Mouse (Mus musculus) forebrain, embryonic 15.5 days (tissue): ENCODE data around the gene 1500009L16Rik. TPM values are rescaled to one million over a fixed set of nuclear protein-coding genes. Genes with fewer than 3 reads are reported as not detected.

ENCODE experiments used
- ATAC-seq: fragments of 200-750 bp; cut with Nextera tagmentation; replicated peaks from 2 replicates; pipeline ENCODE4 v1.8.0; 2017; ENCODE audit warnings: mild to moderate bottlenecking, moderate TSS enrichment, moderate library complexity
- H3K27ac ChIP-seq: fragments of 300-500 bp; sonication (generic); replicated peaks from 2 replicates; pipeline ENCODE4 v1.5.1; 2015; ENCODE audit warnings: mild to moderate bottlenecking, inconsistent platforms
- H3K27me3 ChIP-seq: fragments of 300-500 bp; sonication (generic); 2 replicates; pipeline ENCODE4 v1.6.1; 2015; ENCODE audit warnings: inconsistent platforms
- H3K36me3 ChIP-seq: fragments of 300-500 bp; sonication (generic); 2 replicates; pipeline ENCODE4 v1.6.1; 2015; ENCODE audit warnings: mild to moderate bottlenecking, inconsistent platforms
- H3K4me1 ChIP-seq: fragments of 300-500 bp; sonication (generic); 2 replicates; pipeline ENCODE4 v1.6.1; 2015; ENCODE audit warnings: inconsistent platforms
- H3K4me2 ChIP-seq: fragments of 300-500 bp; sonication (generic); replicated peaks from 2 replicates; pipeline ENCODE4 v1.6.1; 2015; ENCODE audit warnings: mild to moderate bottlenecking, inconsistent platforms
- H3K4me3 ChIP-seq: fragments of 300-500 bp; sonication (generic); 2 replicates; pipeline ENCODE4 v1.5.1; 2015; ENCODE audit warnings: mild to moderate bottlenecking, inconsistent platforms
- H3K9ac ChIP-seq: fragments of 300-500 bp; sonication (generic); replicated peaks from 2 replicates; pipeline ENCODE4 v1.6.1; 2015; ENCODE audit warnings: mild to moderate bottlenecking, inconsistent platforms
- H3K9me3 ChIP-seq: fragments of 300-500 bp; sonication (generic); 2 replicates; pipeline ENCODE4 v1.6.1; 2016; ENCODE audit warnings: inconsistent platforms
- WGBS: fragments of 180-500 bp; shearing (Covaris S2); methylation state at CpG from one replicate; pipeline ENCODE4 v1.1.7; 2015; ENCODE audit warnings: mixed read lengths; 5-methylcytosine and 5-hydroxymethylcytosine counted together
- polyA plus RNA-seq: library from polyadenylated mRNA; unstranded; fragments of >200 nt; fragmentation: Nextera tagmentation; extraction: Ambion mirVana; gene quantifications from 2 replicates; pipeline ENCODE4 v1.2.1, GENCODE M21; 2015

1500009L16Rik gene
- polyA plus RNA-seq, 1 experiment from 2014 or later: 50.2 TPM

DNA sequence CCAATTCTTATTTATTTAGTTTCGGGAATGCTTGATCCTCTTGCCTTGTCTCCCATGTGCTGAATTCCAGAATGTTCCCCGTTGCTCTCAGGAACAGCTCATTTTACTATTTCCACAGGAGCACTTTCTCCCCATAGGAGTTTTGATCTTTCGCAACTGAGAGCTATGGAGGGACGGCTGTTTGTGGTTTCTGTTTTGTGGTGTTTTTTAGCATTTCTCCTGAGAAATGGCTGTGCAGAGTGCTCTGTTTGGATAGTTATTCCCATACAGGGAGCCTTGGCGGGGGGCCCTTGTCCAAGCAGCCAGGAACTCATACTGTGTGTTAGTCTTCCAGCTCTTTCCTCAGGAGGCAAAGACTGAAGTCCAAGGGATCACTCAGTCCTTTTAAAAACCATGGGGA, 5.2 kb downstream of the 1500009L16Rik start:
- H3K27me3 ChIP-seq: no peaks in the 10 kb centered on the region
- H3K9me3 ChIP-seq: no peaks in the 10 kb centered on the region
- no peak overlapping the region for H3K27ac ChIP-seq
- H3K4me2 ChIP-seq: no peak overlapping the region
- no peak overlapping the region for H3K9ac ChIP-seq
- H3K4me3 ChIP-seq: no peak overlapping the region
- 90% methylated on average over 5 of the region's 5 CpGs for WGBS
- H3K4me1 ChIP-seq: peaks cover 13% of the 10 kb centered on the region
- H3K36me3 ChIP-seq: no peaks in the 10 kb centered on the region
- no peak for ATAC-seq

DNA sequence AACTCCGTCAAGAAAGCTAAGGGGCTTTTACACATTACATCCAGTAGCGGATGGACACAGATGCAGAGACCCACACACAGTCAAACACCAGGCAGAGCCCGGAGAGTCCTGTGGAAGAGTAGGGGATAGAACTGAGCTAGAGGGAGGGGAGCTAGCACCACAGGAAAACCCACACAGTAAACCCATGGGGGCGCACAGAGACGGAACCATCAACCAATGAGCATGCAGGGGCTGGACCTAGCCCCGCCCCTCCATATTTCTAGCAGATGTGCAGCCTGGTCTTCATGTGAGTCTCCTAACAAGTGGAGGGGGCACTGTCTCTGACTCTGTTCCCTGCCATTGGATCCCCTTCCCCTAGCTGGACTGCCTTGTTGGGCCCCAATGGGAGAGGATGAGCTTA, 5.9 kb downstream of the 1500009L16Rik start:
- no peaks in the 10 kb centered on the region for H3K27me3 ChIP-seq
- peaks cover 8% of the 10 kb centered on the region for H3K4me1 ChIP-seq
- no peak overlapping the region for H3K4me2 ChIP-seq
- ATAC-seq: 0 out of 2 replicates have a peak, but pooled peaks have one; percentile 32
- H3K36me3 ChIP-seq: no peaks in the 10 kb centered on the region
- WGBS: 79% methylated on average over 6 of the region's 6 CpGs
- H3K27ac ChIP-seq: no peak overlapping the region
- no peak overlapping the region for H3K9ac ChIP-seq
- H3K4me3 ChIP-seq: no peak overlapping the region
- H3K9me3 ChIP-seq: no peaks in the 10 kb centered on the region

DNA sequence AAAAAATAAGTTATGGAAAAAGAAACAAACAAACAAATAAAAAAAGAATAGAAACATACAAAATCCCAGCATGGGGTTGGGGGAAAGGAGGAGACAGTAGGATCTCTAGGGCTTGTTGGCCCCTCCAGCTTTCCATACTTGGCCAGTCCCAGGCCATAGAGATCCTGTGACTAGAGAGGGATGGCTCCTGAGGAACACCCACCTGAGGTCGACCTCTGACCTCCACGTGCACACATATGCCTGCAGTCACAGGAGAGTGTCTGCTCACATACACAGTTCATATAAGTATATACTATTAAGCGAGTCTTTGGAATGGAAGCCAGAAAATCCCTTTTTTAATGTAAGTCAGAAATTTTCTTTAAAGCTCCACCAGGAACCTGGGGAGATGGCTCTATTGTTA, 6.4 kb downstream of the 1500009L16Rik start:
- no peaks in the 10 kb centered on the region for H3K9me3 ChIP-seq
- WGBS: 80% methylated on average over 3 of the region's 3 CpGs
- no peak for ATAC-seq
- no peaks in the 10 kb centered on the region for H3K36me3 ChIP-seq
- H3K4me1 ChIP-seq: 0 out of 2 replicates have a peak, but pooled peaks cover 4% of the 10 kb centered on the region
- H3K9ac ChIP-seq: no peak overlapping the region
- no peak overlapping the region for H3K4me2 ChIP-seq
- H3K27me3 ChIP-seq: no peaks in the 10 kb centered on the region
- no peak overlapping the region for H3K4me3 ChIP-seq
- H3K27ac ChIP-seq: no peak overlapping the region

DNA sequence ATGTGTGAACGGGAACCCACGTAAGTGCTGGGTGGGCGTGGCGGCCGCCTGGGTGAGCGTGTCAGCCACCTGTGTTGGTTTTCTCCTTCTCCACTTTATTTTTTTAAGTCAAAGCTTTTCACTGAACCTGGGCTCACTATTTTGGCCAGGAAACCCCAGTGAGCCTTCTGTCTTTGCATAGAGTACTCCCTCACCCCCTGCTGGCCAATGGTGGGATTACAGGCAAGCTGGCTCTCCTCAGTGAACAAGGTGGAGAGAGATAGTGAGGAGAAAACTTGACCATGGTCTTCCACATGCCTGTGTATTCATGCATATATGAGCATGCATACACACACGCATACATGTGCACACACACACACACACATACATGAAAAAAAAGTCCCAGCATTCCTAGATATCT, 6.8 kb downstream of the 1500009L16Rik start:
- Histone ChIP-seq H3K9me3 (no peaks in the 10 kb centered on the region), H3K27ac (no peak overlapping the region), H3K27me3 (no peaks in the 10 kb centered on the region), H3K36me3 (no peaks in the 10 kb centered on the region), H3K4me1 (0 out of 2 replicates have a peak, but pooled peaks cover 4% of the 10 kb centered on the region), H3K9ac (no peak overlapping the region), H3K4me2 (no peak overlapping the region), H3K4me3 (no peak overlapping the region)
- WGBS: 33% methylated on average over 7 of the region's 7 CpGs
- ATAC-seq: peak; percentile 60; the same call in 1 of the 2 replicates

DNA sequence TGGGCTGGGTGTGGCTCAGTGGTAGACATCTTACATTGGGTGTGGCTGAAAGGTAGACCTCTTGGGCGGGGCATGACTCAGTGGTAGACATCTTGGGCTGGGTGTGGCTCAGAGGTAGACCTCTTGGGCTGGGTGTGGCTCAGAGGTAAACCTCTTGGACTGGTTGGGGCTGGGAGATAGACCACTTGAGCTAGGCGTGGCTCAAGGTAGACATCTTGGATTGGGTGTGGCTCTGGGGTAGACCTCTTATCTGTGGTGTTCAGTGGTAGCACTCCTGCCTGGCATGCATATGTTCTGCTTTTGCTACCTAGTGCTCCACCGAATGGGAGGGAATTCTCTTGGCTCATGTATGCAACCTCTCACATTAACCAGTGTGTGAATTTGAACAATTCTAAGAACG, 11.1 kb downstream of the 1500009L16Rik start:
- ATAC-seq: no peak
- no peak overlapping the region for H3K27ac ChIP-seq
- H3K27me3 ChIP-seq: no peaks in the 10 kb centered on the region
- 87% methylated on average over 4 of the region's 4 CpGs for WGBS
- H3K4me2 ChIP-seq: no peak overlapping the region
- H3K4me3 ChIP-seq: no peak overlapping the region
- H3K9ac ChIP-seq: no peak overlapping the region
- no peaks in the 10 kb centered on the region for H3K36me3 ChIP-seq
- H3K9me3 ChIP-seq: no peaks in the 10 kb centered on the region
- H3K4me1 ChIP-seq: 0 out of 2 replicates have a peak, but pooled peaks cover 4% of the 10 kb centered on the region

DNA sequence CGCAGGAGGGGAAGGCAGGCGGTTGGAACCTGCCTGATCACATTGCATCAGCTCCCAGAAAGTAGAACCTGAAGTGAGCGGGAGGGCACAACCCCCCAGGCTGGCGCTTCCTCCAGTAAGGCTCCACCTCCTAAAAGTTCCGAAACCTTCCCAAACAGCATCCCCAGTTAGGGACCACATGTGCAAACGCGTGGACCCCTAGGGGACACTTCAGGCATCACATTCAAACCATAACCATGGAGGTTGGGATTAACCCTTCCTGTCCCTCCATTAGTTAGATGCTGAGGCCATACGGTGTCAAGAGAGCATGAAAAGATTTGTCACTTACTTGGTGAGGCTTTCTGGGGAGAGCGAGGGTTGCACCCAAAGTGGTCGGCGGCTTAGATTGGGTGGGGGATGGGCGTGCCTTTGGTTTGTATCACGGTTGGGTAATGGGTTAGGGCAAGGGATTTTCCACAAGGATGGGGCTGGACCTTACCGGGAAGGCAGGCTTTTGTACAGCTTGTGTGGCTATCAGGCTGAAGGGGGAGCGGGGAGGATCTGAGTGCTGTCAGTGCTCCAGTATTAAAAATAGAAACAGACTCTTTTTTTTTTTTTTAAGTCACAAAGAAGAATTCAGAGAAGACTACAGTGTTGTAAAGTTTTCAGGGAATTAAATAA, 16.5 kb downstream of the 1500009L16Rik start:
- H3K4me3 ChIP-seq: no peak overlapping the region
- ATAC-seq: no peak

DNA sequence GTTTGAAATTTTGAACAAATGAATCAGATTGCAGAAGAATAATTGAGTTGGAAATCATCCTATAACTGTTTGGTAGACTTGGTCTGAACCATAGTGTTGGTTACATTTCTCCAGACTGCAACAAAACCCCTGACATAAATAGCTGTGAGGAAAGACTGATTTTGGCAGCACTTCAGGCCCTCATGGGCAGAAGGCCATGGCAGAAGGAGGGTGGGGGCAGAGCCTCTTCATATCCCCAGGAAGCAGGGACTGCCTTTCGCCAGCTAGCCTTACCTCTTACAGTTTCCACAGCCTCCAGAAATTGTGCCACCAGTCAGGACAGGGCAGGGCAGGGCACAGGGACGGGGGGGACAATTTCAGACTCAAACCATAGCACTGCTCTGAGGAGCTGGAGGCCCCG, 22.0 kb downstream of the 1500009L16Rik start:
- no peaks in the 10 kb centered on the region for H3K9me3 ChIP-seq
- H3K4me2 ChIP-seq: no peak overlapping the region
- no peaks in the 10 kb centered on the region for H3K36me3 ChIP-seq
- H3K27ac ChIP-seq: no peak overlapping the region
- no peaks in the 10 kb centered on the region for H3K27me3 ChIP-seq
- no peak overlapping the region for H3K9ac ChIP-seq
- H3K4me3 ChIP-seq: no peak overlapping the region
- no peak for ATAC-seq
- no peaks in the 10 kb centered on the region for H3K4me1 ChIP-seq
- WGBS: 84% methylated on average over 3 of the region's 3 CpGs

More for the DNA sequence above, 16.5 kb downstream of the 1500009L16Rik start:
- H3K27me3 ChIP-seq: no peaks in the 10 kb centered on the region
- 85% methylated on average over 15 of the region's 15 CpGs for WGBS
- H3K27ac ChIP-seq: no peak overlapping the region
- no peak overlapping the region for H3K4me2 ChIP-seq
- H3K9me3 ChIP-seq: no peaks in the 10 kb centered on the region
- no peaks in the 10 kb centered on the region for H3K4me1 ChIP-seq
- no peaks in the 10 kb centered on the region for H3K36me3 ChIP-seq
- H3K9ac ChIP-seq: no peak overlapping the region

DNA sequence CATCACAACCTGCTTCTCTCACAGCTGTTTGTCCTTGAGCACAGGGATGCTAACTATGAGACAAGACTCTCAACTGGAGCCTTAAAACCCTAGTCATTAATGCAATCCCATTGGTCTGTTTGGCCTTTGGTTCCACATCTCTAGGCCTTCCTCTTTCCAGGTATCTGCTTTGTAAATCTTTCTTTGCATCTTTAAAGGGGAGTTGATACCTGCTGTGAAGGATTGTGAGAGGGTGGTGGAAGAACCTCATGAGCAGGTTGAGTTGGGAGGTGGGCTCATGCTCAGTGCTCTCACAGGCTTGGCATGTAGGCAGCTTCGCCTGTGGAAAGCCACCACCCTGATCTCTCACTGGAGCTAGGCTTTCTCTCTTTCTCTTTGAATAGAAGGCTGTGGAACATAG, 30.4 kb downstream of the 1500009L16Rik start:
- no peak overlapping the region for H3K4me3 ChIP-seq
- no peak overlapping the region for H3K4me2 ChIP-seq
- no peaks in the 10 kb centered on the region for H3K27me3 ChIP-seq
- no peaks in the 10 kb centered on the region for H3K36me3 ChIP-seq
- WGBS: 81% methylated on average over 1 of the region's 1 CpGs
- H3K27ac ChIP-seq: no peak overlapping the region
- no peaks in the 10 kb centered on the region for H3K4me1 ChIP-seq
- no peak overlapping the region for H3K9ac ChIP-seq
- H3K9me3 ChIP-seq: no peaks in the 10 kb centered on the region
- ATAC-seq: no peak

DNA sequence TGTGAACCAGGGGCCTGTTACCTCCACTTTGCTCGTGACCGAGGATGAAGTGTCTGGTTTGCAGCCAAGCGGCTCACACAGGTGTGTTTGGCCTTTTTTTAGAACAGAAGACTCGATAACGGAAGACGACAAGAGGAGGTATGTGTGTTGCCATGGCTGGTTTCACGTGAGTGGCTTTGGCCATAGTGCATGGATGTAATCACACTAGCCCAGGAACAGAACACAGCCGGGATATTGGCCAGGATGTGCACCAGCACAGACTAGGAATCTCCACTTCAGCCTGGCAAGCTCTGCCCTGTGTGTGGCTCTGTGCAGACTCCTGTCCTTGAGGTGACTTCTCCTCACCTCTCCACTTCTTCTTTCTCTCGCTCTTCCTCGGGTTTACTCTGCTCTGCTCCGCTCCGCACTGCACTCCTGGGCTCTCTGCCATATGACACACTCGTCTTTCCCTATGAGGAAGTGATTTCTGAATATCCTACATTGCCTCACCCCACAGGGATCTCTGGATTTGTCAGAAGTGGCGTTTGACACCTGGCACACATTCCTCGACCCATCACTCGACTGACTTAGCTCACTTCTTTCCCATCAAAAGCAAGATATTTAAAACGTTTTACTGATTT, 34.8 kb downstream of the 1500009L16Rik start:
- Histone ChIP-seq H3K36me3 (no peaks in the 10 kb centered on the region), H3K27ac (no peak overlapping the region), H3K27me3 (no peaks in the 10 kb centered on the region), H3K4me2 (no peak overlapping the region), H3K9me3 (no peaks in the 10 kb centered on the region), H3K4me1 (peaks cover 6% of the 10 kb centered on the region; the same call in 1 of the 2 replicates), H3K9ac (no peak overlapping the region), H3K4me3 (no peak overlapping the region)
- WGBS: 83% methylated on average over 17 of the region's 17 CpGs
- no peak for ATAC-seq

DNA sequence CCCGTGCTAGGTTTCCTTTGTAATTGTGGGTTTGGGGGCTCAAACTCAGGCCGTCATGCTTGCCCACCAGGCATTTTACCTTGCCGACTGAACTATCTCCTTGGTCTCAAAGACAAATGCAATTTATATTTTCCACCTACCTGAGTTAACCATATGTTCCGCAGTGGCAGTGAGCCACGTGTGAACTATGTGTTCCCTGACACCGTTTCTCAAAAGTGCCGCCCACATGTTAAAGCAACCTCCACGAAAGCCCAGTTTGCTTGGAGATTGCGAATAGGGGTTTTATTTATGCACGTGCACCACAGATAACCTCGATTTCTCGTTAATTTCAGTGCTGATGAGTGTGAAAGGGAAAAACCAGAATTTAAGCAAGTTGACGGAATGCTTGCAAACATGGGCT, 36.1 kb downstream of the 1500009L16Rik start:
- no peak for ATAC-seq
- Histone ChIP-seq H3K9me3 (no peaks in the 10 kb centered on the region), H3K9ac (no peak overlapping the region), H3K4me3 (no peak overlapping the region), H3K27me3 (no peaks in the 10 kb centered on the region), H3K36me3 (no peaks in the 10 kb centered on the region), H3K4me1 (peaks cover 6% of the 10 kb centered on the region; the same call in 1 of the 2 replicates), H3K27ac (no peak overlapping the region), H3K4me2 (no peak overlapping the region)
- 65% methylated on average over 13 of the region's 13 CpGs for WGBS

DNA sequence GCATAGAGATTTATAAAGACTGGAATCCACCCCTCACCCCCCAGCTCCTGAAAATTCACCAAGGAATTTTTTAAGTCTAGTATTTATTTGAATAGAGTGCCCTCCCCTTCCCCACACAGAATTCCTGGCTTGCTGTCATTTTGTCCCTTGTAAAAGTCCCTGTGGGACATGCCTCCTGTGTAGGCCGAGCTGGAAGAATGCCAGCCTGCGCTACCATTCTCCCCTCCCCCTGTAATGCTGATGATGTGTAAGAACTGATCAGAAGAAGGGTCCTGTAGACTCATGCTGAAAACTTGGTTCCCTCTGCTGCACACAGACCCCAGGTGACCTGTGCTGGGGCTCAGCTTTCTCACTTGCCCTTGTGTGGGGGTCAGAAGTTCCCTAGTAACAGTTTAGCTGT, 37.9 kb downstream of the 1500009L16Rik start:
- Histone ChIP-seq H3K4me2 (no peak overlapping the region), H3K27ac (no peak overlapping the region), H3K4me3 (no peak overlapping the region), H3K4me1 (peaks cover 6% of the 10 kb centered on the region; the same call in 1 of the 2 replicates), H3K9ac (no peak overlapping the region), H3K9me3 (no peaks in the 10 kb centered on the region), H3K36me3 (no peaks in the 10 kb centered on the region), H3K27me3 (no peaks in the 10 kb centered on the region)
- ATAC-seq: no peak
- WGBS: 58% methylated on average over 2 of the region's 2 CpGs

DNA sequence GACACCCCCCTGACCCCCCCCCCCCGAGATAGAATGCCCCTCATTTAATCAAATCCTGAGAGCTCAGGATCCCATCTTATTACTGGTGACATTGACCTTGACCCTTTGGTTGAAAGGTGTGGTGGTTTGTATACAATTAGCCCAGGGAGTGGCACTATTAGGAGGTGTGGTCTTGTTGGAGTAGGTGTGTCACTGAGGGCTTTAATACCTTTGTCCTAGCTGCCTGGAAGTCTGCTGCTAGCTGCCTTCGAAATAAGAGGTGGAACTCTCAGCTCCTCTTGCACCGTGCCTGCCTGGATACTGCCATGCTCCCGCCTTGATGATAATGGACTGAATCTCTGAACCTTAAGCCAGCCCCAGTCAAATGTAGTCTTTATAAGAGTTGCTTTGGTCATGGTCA, 41.2 kb downstream of the 1500009L16Rik start:
- Histone ChIP-seq H3K4me2 (no peak overlapping the region), H3K27ac (no peak overlapping the region), H3K9me3 (no peaks in the 10 kb centered on the region), H3K27me3 (no peaks in the 10 kb centered on the region), H3K4me1 (peaks cover 6% of the 10 kb centered on the region; the same call in 1 of the 2 replicates), H3K36me3 (no peaks in the 10 kb centered on the region), H3K4me3 (no peak overlapping the region), H3K9ac (no peak overlapping the region)
- WGBS: 87% methylated on average over 4 of the region's 4 CpGs
- ATAC-seq: no peak

DNA sequence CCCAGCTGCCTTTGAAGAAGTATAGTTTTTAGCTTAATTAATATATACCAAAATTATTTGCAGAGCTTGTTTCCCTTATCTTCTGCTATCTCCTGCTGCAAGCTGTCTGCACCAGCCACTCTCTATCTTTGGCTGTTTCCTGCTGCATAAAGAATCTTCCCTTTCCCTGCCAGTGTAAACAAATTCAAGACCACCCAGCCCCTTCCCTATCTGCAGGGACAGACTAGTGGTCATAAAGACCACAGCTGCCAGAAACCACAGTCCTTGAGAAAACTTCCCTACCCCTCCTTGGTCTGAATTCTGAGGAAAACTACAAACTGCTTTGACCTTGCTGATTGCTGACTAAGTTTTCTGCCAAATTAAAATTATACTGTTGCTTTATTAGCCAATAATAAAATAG, 44.2 kb downstream of the 1500009L16Rik start:
- ATAC-seq: no peak
- no peaks in the 10 kb centered on the region for H3K4me1 ChIP-seq
- H3K36me3 ChIP-seq: no peaks in the 10 kb centered on the region
- H3K9ac ChIP-seq: no peak overlapping the region
- H3K4me3 ChIP-seq: no peak overlapping the region
- H3K4me2 ChIP-seq: no peak overlapping the region
- no peaks in the 10 kb centered on the region for H3K9me3 ChIP-seq
- H3K27ac ChIP-seq: no peak overlapping the region
- no peaks in the 10 kb centered on the region for H3K27me3 ChIP-seq
